Mouse (Mus musculus) frontal cortex, postnatal 25 days (tissue): ENCODE measurements around the gene Cacnb4.

Experiments used
- DNase-seq, 2 experiments: peaks; one replicate each; pipeline ENCODE4 v3.0.0; 2022; ENCODE audit warnings: low spot score in 2 of 2

The Cacnb4 gene

DNA sequence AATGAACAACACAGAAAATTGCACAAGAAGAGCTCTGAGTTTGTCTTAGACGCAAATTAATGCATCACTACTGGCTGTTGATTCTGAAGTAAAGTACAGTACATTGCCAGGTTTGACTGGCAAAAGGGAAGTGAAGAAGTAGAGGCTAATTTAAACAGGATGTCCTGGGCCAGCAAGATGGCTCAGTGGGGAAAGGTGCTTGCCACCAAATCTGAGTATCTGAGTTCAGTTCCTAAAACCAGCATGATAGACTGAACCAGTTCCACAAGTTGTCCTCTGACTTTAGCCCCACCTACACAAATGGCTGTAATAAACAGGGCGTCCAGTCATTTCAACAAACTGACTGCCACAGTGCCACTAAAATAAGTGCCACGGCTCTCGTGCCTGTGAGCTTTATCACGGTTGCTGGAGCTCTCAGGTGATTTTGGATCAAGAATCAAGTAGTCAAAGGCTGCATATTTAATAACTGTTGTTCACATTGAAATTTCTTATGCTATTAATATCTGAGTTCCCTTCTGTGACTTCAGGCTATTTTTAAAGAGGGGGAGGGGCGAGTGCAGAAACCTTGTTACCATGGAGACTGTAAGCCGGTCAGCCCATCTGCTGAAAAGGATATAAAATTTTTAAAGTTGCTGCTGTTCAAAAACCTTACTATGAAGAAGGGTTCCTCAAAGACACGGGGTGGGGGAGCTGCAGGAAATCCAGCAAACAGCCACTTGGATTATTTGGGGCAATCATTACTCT lies 29.2 kb downstream of the Cacnb4 start:
- DNase-seq: no peak

DNA sequence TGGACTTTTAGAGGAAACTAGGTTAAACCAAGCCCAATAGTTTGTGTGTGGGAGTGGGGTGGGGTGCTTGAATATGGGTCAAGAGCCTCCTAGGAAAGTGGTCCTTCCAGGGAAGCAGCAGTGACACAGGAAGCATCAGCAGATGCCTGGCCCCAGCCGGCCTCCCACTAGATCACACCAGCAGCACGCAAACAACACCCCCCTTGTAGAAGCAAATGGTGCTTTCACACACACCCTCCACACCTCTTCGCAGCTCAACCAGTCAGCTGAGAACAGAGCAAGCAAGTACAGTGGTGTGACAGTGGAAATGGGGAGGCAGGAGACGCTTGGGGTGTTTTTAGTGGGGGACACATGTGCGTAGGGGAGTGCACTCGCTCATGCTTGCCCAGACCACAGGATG lies 33.0 kb downstream of the Cacnb4 start:
- peak in 1 of 2 experiments; percentile 43 for DNase-seq

DNA sequence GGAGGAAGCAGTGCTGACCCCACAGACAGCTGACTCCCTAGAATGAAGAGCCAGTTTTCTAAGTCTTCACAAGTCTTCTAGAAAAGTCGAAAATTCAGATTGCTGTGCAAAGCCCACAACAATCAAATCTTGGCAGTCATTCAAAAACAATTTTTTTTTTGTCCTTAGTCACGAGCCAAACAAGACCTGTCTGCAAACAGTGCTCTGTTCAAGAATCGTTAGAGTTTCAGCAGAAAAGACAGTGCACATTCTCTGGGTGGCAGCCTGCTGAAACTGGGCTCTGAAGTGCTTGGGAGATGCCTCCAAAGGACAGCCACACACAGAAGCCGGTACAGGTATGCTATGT lies 37.1 kb downstream of the Cacnb4 start:
- DNase-seq: no peak

DNA sequence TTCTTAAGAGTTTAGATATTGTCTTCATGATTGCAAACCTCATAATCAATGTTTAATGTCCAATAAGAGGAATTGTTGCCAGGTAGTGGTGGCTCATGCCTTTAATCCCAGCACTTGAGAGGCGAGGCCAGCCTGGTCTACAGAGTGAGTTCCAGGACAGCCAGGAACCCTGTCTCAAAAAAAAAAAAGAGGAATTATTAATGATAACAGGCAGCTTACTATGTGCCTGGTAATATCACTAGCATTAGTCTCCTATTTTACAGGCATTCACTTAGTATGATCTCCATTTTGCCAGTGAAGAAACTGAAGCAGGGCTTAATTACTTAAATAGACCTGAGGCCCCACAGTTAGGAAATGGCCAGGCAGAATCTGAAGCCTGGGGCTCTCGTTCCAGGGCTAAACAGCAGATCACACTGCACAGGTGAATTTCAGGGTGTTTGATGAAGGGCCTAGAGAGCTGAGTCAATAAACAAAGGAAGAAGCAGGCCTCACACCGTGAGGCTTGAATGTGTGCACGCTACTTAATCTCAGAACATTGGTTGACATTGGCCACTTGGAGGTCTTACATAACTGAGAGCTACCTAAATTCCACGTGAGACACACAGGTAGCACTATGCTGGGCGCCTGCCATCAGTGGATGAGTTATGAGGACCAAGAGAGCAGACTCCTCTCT lies 37.6 kb downstream of the Cacnb4 start:
- no peak for DNase-seq

DNA sequence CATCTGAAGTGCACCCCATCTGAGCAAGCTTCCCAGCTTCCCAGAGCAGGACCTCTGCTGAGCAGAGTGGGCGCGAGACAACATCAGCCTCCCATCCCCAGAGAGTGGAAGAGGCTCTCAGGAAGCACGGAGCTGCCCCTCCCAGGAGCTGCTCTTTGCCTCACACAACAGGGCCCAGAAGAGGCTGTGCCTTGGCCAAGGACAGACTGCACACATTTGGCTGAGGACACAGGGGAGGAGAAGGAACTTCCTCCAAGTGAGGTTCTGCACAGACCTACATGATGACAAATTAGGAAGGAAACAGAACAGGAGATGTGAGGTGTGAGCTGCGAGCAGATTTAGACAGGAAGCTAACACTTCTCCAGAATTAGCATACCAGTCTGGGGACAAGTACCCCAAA lies 38.4 kb downstream of the Cacnb4 start:
- no peak for DNase-seq

DNA sequence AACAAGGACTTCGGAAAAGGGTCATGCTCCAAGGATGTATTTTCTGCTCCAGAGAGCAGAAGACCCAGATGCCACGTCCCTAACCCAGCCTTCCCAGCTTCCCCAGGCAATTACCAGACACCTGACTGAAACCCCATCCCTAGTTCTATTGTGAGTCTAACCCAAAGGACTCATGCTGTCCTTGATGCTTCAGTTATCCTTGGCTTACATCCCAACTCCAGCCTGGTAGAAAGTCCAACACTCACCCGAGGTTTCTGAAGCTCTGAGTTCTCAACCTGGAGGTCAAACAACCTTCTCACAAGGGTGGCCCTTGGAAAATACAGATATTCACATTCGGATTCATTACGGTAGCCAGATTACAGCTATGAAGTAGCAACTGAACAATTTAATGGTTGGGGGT lies 40.6 kb downstream of the Cacnb4 start:
- DNase-seq: no peak

DNA sequence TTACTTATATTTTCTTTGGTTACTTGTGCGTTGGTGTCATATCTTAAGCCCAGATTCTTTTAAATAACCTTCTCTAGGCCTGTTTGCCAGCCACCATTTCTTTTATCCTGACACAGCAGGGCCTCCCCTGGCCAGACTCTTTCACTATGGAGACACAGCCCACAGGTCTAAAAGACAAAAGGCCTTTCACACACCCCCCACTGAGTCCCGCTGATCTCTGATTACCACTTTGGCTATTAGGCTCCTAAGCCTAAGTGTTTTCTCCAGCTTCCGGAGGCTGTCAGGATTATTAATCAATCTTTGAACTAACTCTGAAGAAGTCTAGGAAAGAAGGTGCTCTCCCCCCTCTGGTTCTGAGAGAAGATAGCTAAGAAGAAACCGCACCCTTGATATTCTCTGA lies 41.3 kb downstream of the Cacnb4 start:
- no peak for DNase-seq

DNA sequence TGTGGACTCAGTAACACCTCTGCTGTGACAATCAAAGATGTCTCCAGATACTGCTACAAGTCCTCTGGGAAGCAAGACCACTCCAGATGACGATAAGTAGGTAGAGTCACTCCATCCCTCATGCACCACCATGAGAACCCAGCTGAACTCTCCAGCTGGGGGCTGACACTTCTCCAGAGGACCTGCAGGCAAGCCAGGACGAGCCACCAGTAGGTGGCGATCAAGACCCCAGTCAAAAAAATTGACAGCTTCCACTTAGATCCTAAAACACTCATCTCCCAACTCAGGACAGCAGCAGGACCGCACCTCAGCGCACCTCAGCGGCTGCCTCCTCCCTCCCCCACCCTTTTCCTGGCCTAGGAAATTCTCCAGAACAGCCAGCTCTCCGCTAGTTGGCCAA lies 43.8 kb downstream of the Cacnb4 start:
- DNase-seq: peak; percentile 57 to 61

DNA sequence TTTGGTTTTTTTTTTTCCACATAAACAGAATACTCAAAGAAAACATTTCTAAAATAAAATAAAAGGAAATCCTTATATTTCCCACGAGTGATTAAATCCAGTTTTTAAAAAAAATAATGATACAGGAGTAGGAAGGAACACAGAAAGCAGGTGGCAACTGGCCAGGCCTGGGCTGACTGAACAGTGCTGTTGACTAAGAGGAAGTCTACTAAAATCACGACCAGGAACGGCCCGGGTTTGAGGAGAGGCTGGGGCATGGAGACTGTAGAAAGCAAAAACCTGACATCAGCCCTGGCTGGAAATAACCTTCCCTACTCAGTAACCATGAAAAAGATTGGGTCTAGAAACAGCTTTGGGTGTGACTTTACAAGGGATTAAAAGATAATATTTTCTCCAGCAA lies 48.4 kb downstream of the Cacnb4 start:
- no peak for DNase-seq

DNA sequence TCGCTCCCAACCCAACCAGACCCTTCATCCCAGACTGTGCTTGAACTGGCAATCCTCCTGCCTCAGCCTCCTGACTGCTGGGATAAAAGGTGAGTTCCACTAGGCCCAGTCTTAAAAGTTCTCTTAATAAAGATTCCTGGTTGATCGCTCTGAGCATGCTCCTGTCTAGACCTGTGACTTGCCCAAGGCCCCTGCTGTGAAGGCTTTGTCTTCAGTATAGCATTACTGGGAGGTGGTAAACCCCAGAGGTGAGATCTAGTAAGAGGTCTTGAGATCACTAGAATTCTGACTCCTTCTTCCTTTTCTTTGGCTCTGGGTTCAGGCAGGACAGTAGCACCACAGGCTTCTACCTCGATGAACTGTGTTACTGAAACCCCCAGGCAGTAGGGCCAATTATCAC lies 50.4 kb downstream of the Cacnb4 start:
- no peak for DNase-seq

DNA sequence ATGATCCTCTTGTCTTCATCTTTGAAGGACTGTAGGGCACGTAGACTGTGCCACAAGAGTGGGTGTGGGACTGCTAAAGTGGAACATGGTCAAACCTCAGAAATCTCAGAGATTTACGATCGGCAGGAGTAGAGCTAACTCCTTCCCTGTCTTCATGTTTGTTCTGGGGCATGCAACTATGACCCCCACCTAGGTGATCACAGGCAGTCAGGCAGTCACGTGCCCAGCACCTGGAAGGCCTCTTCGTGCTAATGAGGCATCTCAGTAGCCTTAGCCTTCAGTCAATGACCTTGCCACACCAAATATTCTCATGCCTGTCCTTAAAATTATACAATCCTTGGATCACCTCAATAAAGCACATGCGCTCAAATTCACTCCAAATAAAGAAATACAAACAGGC lies 50.9 kb downstream of the Cacnb4 start:
- no peak for DNase-seq

DNA sequence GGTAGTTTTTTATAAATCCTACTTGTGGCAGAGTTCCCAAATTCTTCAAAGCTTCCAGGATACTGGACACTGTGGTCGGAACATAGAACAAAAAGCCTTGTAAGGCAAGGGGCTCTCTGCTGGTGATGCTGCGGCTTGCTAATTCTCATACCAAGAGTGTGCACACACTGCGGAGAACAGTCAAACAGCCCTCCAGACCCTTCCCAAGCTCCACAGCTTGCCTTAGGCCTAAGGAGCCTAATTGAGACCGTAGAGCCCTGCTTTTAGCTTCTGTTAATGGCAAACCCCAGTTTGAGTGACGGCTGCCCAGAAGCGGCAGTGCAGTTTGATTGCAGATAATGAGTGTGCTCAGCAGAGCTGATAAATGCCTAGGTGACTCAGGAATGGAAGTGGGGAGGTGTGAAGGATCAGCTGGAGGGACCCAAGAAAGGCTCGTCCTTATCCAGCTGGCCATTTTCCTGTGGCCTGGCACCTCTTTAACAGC lies 52.7 kb downstream of the Cacnb4 start:
- DNase-seq: no peak

DNA sequence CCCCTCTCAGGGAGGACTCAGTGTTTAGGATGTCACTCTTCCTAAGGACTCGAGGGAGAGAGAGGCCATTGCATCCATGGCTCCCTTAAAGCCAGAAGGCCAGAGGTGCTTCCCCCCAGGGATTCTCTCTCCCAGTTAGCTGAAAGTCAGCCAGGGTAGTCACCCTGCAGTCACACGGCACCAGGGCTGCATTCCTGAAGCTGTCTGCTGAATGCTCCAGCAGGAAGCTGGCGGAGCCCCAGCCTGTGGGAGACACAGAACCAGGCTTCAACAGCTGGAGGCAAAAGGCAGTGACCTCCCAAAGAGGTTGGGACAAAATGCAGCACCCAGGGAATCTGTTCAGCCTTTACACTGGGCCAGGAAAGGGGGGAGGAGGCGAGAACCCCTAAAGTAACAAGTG lies 53.2 kb downstream of the Cacnb4 start:
- DNase-seq: no peak

DNA sequence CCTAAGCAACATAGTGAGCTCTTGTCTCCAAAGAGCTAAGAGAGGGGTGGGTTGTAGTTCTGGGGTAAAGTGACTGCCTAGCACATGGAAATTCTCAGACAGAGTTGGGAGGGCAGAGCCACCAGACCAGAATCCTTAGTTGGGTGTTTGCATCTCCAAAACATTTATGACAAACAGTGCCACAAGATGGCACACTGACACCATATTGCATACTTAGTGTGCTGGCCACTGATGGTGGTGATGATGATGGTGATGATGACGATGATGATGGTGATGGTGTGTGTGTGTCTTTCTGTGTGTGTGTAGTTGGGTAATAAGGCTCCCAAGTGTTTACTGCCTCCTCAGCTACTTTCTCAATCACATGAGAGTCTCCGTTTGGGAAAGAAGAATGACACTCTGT lies 54.0 kb downstream of the Cacnb4 start:
- no peak for DNase-seq

DNA sequence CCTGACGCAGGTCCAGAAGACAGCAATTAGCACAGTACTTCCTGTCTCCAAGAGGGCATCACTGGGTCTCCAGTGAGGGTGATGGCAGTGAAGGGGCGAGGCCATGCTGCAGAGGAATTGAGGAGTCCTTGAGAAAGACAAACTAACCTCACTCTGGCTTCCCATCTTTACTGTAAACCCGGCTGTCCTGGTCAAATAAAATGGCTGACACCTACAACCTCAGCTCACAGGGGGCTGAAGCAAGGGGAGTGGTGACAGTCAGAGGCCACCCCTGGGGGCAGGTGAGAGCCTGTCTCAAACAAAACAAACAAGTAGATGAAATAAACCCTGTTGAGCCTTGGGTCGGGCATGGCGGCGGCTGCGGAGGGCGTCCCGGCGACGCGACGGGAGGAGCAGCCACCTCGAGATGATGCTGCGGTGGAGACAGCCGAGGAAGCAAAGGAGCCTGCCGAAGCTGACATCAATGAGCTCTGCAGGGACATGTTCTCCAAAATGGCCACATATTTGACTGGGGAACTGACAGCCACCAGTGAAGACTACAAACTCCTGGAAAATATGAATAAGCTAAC lies 57.1 kb downstream of the Cacnb4 start:
- DNase-seq: no peak

DNA sequence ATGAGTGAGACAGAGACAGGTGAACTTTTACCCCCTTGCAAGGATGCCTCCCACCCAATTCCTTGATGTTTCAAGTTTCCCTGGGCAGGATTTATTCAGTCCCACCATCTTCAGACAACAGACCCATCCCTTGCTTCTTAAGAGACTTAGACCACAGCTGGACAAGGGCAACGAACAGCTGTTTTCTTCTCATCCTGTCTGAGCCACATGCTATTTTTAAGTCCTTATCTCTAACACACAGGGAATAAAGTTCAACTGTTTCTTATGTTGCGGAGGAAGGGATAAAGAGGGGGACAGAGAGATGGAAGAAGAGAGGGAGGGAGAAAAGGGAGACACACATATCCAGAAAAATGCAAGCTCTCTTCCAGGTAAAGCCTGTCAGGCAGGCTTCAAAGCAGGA lies 57.8 kb downstream of the Cacnb4 start:
- DNase-seq: no peak

DNA sequence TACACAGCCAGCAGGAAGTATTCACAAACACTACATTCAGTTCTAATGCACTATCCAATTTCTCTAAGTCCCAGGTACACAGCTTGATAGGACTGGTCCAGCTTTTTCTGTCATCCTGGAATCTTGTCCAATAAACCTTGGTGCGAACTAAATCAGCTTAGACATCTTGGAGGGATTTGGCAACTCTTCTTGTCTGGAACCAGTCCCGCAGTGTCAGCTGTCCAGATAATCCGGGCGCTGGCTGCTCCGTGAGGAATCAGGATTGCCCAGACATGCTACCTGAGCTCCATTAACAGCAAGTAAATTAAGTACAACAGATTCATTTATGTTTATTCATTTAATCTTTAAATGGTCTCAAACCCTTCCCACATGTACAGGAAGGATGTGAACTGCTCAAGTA lies 61.2 kb downstream of the Cacnb4 start:
- DNase-seq: no peak

DNA sequence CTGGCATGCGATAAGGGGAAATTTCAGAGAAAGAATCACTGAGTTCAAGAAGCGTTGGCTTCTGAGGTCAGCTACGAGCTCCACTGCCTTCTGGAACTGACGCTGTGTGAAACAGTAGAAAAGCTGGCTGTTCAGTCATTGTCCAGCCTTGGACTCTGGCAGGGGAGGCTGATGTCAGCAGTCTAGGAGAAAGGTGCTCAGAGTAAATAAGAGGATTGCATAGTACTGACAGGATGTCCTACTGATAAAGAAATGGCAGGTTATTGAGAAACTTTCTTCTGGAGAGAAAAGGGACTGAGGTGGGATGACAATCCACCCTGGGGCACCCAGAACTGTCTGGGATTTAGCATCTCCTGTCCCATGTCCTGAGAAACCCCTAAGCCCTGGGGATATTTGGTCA lies 62.7 kb downstream of the Cacnb4 start:
- no peak for DNase-seq

DNA sequence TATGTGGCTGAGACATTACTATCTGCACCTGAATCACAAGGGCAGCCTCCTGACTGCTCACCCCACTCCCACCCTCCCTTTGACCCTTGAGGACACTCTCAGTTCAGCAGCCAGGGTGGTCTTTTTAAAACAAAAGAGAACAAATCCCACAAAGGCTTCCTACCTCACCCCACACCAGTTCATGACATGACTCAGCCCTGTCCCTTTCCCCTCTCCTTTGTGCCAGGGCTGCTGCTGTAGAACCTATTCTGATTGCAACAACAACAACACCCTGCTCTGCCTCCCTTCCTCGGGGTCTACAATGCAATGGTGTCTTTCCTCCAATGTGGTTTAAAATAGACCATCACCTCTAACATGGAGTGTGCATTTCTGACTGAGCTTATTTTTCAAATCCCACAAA lies 67.1 kb downstream of the Cacnb4 start:
- no peak for DNase-seq

DNA sequence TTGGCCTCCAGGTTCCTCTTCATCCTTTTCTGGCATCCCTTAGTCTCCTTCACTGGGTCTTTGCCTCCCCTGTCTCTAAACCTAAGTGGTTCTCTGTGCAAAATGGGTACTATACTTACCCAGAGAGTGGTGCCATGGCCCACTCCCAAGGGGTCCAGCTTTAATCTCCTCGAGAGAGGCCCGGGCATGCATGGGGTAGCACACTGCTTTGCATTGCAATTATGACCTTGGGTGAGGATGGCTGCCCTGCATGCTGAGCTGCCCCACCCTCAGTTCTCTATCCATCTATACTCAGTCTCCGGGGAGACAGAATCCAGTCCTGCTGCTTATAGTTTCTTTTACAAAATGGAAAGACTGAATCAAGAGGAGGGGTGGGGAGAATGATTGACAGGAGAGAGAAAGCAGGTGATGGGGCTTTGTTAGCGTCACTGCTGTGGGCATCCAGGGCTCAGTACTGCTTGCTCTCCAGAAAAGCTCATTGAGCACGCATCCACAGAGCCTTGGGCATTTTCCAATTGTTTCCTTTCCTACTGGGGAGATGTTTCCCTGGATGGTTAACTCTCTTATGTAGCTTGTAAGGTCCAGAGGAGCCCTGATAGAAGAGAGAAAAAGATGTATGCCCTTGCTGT lies 68.7 kb downstream of the Cacnb4 start:
- DNase-seq: no peak

DNA sequence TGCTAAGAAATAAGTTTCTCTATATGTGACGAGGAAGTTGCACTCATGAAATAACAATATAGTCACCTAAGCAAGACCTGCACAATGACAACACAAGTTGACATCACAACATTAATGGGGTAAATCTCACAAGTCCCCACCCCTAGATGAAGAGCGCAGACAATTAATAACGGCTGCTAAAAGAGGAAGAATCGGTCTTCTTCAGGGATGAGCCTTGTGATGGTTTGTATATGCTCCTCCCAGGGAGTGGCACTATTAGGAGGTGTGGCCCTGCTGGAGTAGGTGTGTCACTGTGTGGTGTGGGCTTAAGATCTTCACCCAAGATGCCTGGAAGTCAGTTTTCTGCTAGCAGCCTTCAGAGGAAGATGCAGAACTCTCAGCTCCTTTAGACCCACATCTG lies 70.3 kb downstream of the Cacnb4 start:
- no peak for DNase-seq

DNA sequence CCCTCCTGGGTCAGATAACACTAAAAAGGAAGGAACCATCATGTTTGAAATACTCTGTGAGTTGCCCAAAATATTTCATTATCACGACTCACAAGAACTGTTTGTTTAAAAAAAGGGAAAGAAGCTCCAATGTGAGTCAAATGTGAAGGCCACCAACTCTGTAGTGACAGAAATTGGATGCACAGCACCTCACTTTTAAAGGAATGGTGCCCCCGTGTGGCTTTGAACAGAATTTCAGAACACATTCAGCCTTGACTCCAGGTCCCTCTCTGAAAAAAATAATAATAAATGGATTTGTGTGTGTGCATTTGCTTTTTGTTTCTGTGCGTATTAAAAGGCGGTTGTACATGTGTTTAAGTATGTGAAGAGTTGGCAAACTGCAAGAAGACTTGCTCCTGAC lies 71.3 kb downstream of the Cacnb4 start:
- peak; percentile 39 to 67 for DNase-seq

DNA sequence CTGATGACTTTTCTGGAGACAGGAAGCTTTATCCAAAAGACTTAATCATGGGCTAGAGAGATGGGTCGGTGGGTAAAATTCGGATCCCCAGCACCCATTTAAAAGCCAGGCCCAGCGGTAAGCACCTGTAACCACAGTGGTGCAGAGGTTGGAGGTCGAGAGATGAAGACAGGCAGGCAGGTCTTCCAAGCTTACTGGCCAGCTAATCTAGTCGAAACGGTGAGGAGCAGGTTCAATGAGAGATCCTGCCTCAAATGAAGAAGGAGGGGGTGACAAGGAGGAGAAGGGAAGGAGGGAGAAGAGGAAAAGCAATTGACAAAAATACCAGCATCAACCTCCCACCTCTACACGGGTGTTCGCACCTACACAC lies 72.0 kb downstream of the Cacnb4 start:
- DNase-seq: no peak
